Mouse (Mus musculus) limb, embryonic 11.5 days (tissue): ENCODE measurements around the gene Zc3hav1l. TPM values are rescaled to one million over a fixed set of nuclear protein-coding genes. Genes with fewer than 3 reads are reported as not detected.

Experiments
- ATAC-seq: fragments of 200-750 bp; cut with Nextera tagmentation; 2 replicates; pipeline ENCODE4 v1.8.0; 2017; ENCODE audit warnings: low read depth; ENCODE audit not compliant: insufficient number of reproducible peaks, low FRiP score, low TSS enrichment
- DNase-seq: peaks from one replicate; pipeline ENCODE4 v3.0.0-alpha.2; 2015; ENCODE audit warnings: low spot score
- H3K27ac ChIP-seq: fragments of 300-500 bp; sonication (generic); replicated peaks from 2 replicates; pipeline ENCODE4 v1.5.1; 2014; ENCODE audit warnings: low read depth, mild to moderate bottlenecking, low read length
- H3K27me3 ChIP-seq: fragments of 300-500 bp; sonication (generic); 2 replicates; pipeline ENCODE4 v1.6.1; 2014; ENCODE audit warnings: mild to moderate bottlenecking, low read length, mixed read lengths; ENCODE audit not compliant: control insufficient read depth, insufficient read depth
- H3K36me3 ChIP-seq: fragments of 300-500 bp; sonication (generic); 2 replicates; pipeline ENCODE4 v1.6.1; 2014; ENCODE audit warnings: mild to moderate bottlenecking, low read length, moderate library complexity, mixed read lengths; ENCODE audit not compliant: control insufficient read depth, insufficient read depth
- H3K4me1 ChIP-seq: fragments of 300-500 bp; sonication (generic); 2 replicates; pipeline ENCODE4 v1.6.1; 2014; ENCODE audit warnings: low read length, mixed read lengths; ENCODE audit not compliant: control insufficient read depth, insufficient read depth
- H3K4me2 ChIP-seq: fragments of 300-500 bp; sonication (generic); 2 replicates; pipeline ENCODE4 v1.6.1; 2014; ENCODE audit warnings: low read depth, mild to moderate bottlenecking, moderate library complexity; ENCODE audit not compliant: severe bottlenecking
- H3K4me3 ChIP-seq: fragments of 300-500 bp; sonication (generic); 2 replicates; pipeline ENCODE4 v1.5.1; 2014; ENCODE audit warnings: low read depth, low read length
- H3K9ac ChIP-seq: fragments of 300-500 bp; sonication (generic); 2 replicates; pipeline ENCODE4 v1.6.1; 2014; ENCODE audit warnings: mild to moderate bottlenecking, low read length
- H3K9me3 ChIP-seq: fragments of 300-500 bp; sonication (generic); 2 replicates; pipeline ENCODE4 v1.6.1; 2016; ENCODE audit warnings: low read length; ENCODE audit not compliant: control insufficient read depth
- WGBS: fragments of 180-500 bp; shearing (Covaris S2); extraction: QIAGEN DNeasy Blood & Tissue Kit; methylation state at CpG from one replicate; pipeline ENCODE4 v1.1.7; 2014; 5-methylcytosine and 5-hydroxymethylcytosine counted together
- polyA plus RNA-seq: library from polyadenylated mRNA; unstranded; fragments of >200 nt; fragmentation: Nextera tagmentation; extraction: Ambion mirVana; gene quantifications from 2 replicates; pipeline ENCODE4 v1.2.1, GENCODE M21; 2014

Zc3hav1l gene
- 17.3 and 19.6 TPM in 2 replicates for polyA plus RNA-seq

DNA sequence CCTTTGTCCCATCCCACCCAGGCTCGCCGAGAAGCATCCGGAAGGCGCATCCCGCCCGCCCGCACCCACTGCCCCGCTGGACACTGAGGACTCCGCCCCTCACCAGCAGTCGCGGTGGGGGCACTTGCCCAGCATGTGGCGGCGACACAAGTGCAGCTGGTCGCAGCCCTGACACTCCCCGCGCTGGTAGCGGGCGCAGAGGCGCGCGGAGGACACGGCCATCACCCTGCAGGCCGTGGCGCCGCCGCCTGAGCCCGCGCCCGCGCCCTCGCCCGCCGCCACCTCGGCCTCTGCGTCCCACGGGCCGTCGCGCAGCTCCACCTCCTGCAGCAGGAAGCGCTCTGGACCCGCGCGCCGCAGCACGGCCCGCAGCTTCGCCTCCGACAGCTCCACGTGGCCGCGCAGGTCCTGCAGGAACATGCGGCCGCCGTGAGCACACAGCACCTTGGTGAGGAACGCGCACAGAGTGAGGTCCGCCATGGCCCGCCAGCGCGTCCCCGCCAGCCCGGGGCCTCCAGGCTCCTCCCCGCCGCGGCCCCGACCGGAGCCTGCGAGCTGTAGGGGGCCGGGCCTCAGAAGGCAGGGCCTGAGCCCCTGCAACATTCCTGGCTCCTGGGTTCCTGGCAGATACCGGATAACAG, at the start of gene Zc3hav1l:
Gene Zc3hav1l (minus strand): TSS at position 499 of the 641 bp plus-strand sequence.
- Histone ChIP-seq H3K4me2 (peak within 1 kb of the TSS; percentile 70), H3K27me3 (no peaks in the 10 kb centered on the region), H3K9me3 (no peaks in the 10 kb centered on the region), H3K27ac (peak within 1 kb of the TSS; percentile 97), H3K9ac (peak within 1 kb of the TSS; percentile 99), H3K36me3 (peaks cover 5% of the 10 kb centered on the region), H3K4me3 (peak within 1 kb of the TSS; percentile 79), H3K4me1 (peaks cover 4% of the 10 kb centered on the region; the same call in 1 of the 2 replicates)
- WGBS: under 1% methylated on average over 53 of the region's 70 CpGs
- DNase-seq: peak; percentile 91
- peak; percentile 96 for ATAC-seq

- H3K4me1 ChIP-seq: no peaks in the 10 kb centered on the region
- no peak overlapping the region for H3K27ac ChIP-seq
- 85% methylated on average over 5 of the region's 5 CpGs for WGBS
- DNase-seq: no peak
- no peaks in the 10 kb centered on the region for H3K36me3 ChIP-seq
- peaks cover 17% of the 10 kb centered on the region for H3K27me3 ChIP-seq
- no peak for ATAC-seq
- H3K9ac ChIP-seq: no peak overlapping the region
- no peak overlapping the region for H3K4me2 ChIP-seq
- no peaks in the 10 kb centered on the region for H3K9me3 ChIP-seq
- no peak overlapping the region for H3K4me3 ChIP-seq
Observed at GRCm38 (mm10) chr6:38347875-38348274, 48.8 kb upstream of the Zc3hav1l start.

DNA sequence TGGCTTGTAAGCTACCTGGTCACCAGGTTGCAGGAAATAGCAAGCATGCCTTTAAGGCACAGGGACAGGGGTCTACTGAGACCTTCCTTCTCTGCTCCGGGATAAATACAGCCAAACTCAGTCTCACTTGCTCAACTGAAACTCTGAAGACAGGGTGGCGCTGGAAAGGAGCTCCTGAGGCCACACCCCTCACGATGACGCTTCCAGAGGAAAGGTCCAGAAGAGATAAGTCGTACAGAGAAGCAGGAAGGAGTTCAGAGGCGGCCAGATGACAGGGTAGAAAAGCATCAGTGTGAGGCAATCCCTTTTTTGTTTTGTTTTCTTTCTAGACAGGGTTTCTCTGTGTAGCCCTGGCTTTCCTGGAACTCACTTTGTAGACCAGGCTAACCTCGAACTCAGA, 46.7 kb upstream of the Zc3hav1l start:
- Histone ChIP-seq H3K27me3 (peaks cover 3% of the 10 kb centered on the region; the same call in 1 of the 2 replicates), H3K27ac (no peak overlapping the region), H3K9ac (no peak overlapping the region), H3K4me1 (no peaks in the 10 kb centered on the region), H3K9me3 (no peaks in the 10 kb centered on the region), H3K4me3 (no peak overlapping the region), H3K4me2 (no peak overlapping the region), H3K36me3 (no peaks in the 10 kb centered on the region)
- no peak for ATAC-seq
- DNase-seq: no peak
- 52% methylated on average over 7 of the region's 7 CpGs for WGBS

DNA sequence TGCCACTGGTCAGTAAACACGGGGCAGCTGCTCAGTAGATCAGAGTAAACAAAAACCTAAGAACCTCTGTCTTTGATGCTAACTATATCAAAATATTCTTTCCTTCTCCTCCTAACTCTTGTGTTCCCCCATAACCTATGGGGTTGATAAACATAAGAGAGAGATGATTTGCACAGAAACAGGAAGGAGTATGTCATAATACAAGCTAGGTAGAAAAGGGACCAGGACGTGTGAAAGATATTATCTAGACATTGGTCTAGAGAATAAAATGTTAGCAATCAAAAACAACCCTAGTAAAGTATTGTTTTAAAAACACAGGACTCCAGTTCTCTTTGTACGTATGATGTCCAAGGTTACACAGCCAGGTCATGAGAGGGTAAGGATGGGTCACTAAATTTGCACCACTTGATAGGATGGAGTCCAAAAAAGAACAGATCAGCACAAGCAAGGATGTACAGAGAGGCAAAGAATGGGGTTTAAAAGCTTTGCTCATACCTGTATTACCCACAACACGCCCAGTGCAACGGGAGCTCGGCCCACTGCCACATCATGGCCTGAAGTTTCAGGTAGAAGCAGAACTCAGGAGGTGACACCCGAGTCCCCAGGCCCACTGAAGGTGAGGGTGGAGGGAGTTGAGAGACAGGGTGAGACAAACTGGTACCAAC, 45.1 kb upstream of the Zc3hav1l start:
- Histone ChIP-seq H3K36me3 (no peaks in the 10 kb centered on the region), H3K9me3 (no peaks in the 10 kb centered on the region), H3K9ac (no peak overlapping the region), H3K4me2 (no peak overlapping the region), H3K27me3 (no peaks in the 10 kb centered on the region), H3K4me1 (no peaks in the 10 kb centered on the region), H3K4me3 (no peak overlapping the region), H3K27ac (no peak overlapping the region)
- DNase-seq (no peak), ATAC-seq (no peak)
- WGBS: 82% methylated on average over 7 of the region's 7 CpGs

GRCm38 (mm10) chr6:38343581-38343980, 44.5 kb upstream of the Zc3hav1l start:
- Histone ChIP-seq H3K27me3 (no peaks in the 10 kb centered on the region), H3K36me3 (no peaks in the 10 kb centered on the region), H3K4me2 (no peak overlapping the region), H3K9me3 (no peaks in the 10 kb centered on the region), H3K4me3 (no peak overlapping the region), H3K4me1 (no peaks in the 10 kb centered on the region), H3K27ac (no peak overlapping the region), H3K9ac (no peak overlapping the region)
- WGBS: 70% methylated on average over 3 of the region's 3 CpGs
- no peak for DNase-seq
- no peak for ATAC-seq

DNA sequence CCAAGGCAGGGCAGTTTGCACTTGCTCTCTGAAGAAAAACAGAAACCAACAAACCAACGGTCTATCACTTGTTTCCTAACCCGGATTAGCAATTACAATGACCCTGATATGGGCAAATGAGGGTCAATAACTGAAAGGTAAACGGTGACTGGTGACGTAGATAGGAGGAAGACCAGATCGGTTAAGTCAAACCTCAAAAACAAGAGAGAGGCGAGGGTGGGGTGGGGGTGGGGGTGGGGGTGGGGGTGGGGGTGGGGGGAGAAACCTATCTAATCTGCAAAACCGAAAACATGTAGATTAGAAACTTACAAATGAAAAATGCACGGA, 43.6 kb upstream of the Zc3hav1l start:
- no peak overlapping the region for H3K9ac ChIP-seq
- no peak overlapping the region for H3K27ac ChIP-seq
- H3K9me3 ChIP-seq: no peaks in the 10 kb centered on the region
- no peak for DNase-seq
- H3K4me2 ChIP-seq: no peak overlapping the region
- no peak for ATAC-seq
- H3K4me1 ChIP-seq: no peaks in the 10 kb centered on the region
- 72% methylated on average over 8 of the region's 8 CpGs for WGBS
- no peaks in the 10 kb centered on the region for H3K27me3 ChIP-seq
- no peak overlapping the region for H3K4me3 ChIP-seq
- H3K36me3 ChIP-seq: no peaks in the 10 kb centered on the region

DNA sequence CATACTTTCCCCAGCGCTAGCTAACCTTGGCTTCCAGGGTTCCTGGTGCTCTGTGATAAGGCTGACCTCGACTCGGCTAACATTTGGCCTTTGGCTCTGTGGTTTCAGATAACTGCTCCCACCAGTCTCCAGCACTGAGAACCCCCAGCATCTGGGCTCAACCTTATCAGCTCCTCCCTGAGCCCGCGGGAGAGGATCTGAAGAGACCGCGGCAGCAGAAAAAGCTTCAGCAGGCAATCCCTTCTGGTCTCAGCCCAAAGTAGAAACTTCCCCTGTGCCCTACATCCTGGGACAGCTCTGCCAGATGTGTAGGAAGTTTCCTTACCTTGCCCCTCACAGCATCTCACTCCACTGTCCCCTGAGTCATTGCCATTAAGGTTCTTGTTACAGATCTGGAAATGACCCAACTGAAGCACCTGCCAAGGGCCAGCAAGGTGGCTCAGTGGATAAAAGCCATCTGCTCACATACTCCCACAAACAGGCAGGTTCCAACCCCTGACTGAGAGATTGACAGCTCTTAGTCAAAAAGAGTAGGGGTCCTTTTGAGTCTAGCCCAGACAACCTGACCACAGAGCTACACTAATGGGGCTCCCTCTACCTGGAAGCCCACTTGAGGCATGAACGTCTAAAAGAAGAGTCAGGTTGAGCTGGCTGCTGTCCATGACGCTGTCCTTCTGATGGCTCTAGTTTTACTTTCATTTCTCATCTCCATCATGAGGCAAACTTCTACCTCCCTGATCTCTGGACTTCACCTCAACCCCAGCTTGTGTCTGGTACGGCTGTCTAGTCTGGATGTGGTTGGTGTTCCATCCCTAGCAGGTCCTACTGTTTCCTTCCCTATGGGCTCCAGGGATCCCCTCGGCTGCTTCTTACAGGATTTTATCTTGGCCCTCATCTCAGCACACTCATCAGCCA, 42.9 kb upstream of the Zc3hav1l start:
- no peaks in the 10 kb centered on the region for H3K27me3 ChIP-seq
- H3K36me3 ChIP-seq: no peaks in the 10 kb centered on the region
- no peak for DNase-seq
- no peak for ATAC-seq
- H3K9ac ChIP-seq: no peak overlapping the region
- no peaks in the 10 kb centered on the region for H3K9me3 ChIP-seq
- H3K4me3 ChIP-seq: no peak overlapping the region
- no peak overlapping the region for H3K4me2 ChIP-seq
- no peaks in the 10 kb centered on the region for H3K4me1 ChIP-seq
- no peak overlapping the region for H3K27ac ChIP-seq
- 54% methylated on average over 11 of the region's 11 CpGs for WGBS

- WGBS: 75% methylated on average over 2 of the region's 2 CpGs
- no peak overlapping the region for H3K4me2 ChIP-seq
- DNase-seq (no peak), ATAC-seq (no peak)
- H3K9ac ChIP-seq: no peak overlapping the region
- no peak overlapping the region for H3K27ac ChIP-seq
- H3K4me3 ChIP-seq: no peak overlapping the region
- H3K36me3 ChIP-seq: no peaks in the 10 kb centered on the region
- H3K27me3 ChIP-seq: no peaks in the 10 kb centered on the region
- no peaks in the 10 kb centered on the region for H3K4me1 ChIP-seq
- H3K9me3 ChIP-seq: no peaks in the 10 kb centered on the region
Observed at GRCm38 (mm10) chr6:38339078-38339477, 40.0 kb upstream of the Zc3hav1l start.
